Mouse (Mus musculus) bone marrow, adult 2 months (tissue): ENCODE data around the gene Nr2c1. TPM values are rescaled to one million over a fixed set of nuclear protein-coding genes. Genes with fewer than 3 reads are reported as not detected.

Experiments
- H3K27ac ChIP-seq: fragments of 200-500 bp; 2 replicates; pipeline ENCODE4 v1.5.1; 2012; ENCODE audit warnings: low read depth, mild to moderate bottlenecking, control low read depth, inconsistent platforms, low read length; ENCODE audit not compliant: control insufficient read depth, poor library complexity, insufficient read depth
- H3K4me1 ChIP-seq: fragments of 200-500 bp; 2 replicates; pipeline ENCODE4 v1.6.1; 2011; ENCODE audit warnings: low read length; ENCODE audit not compliant: control insufficient read depth, insufficient read depth
- H3K4me3 ChIP-seq: fragments of 200-500 bp; replicated peaks from 2 replicates; pipeline ENCODE3; 2011; ENCODE audit warnings: mild to moderate bottlenecking, low read depth, low read length, control low read depth; ENCODE audit not compliant: control insufficient read depth
- CTCF ChIP-seq: fragments of 200-500 bp; IDR thresholded peaks from 2 replicates; pipeline ENCODE4 v1.5.1; 2011; ENCODE audit warnings: low read length, control low read depth; ENCODE audit not compliant: control insufficient read depth, insufficient read depth
- POLR2A ChIP-seq: fragments of 200-500 bp; IDR thresholded peaks from 2 replicates; pipeline ENCODE4 v1.6.1; 2011; ENCODE audit warnings: low read depth, mild to moderate bottlenecking, control low read depth, low read length, borderline replicate concordance; ENCODE audit not compliant: control insufficient read depth
- WGBS: fragments of 180-500 bp; shearing (Covaris S2); methylation state at CpG from one replicate; pipeline ENCODE4 v1.1.7; 2018; 5-methylcytosine and 5-hydroxymethylcytosine counted together
- polyA plus RNA-seq: library from polyadenylated mRNA; stranded (reverse); fragments of >200 nt; gene quantifications from 2 replicates; pipeline ENCODE4 v1.2.4, GENCODE M21; 2011; ENCODE audit warnings: low replicate concordance; ENCODE audit not compliant: missing spikeins, insufficient read depth, insufficient read length

Nr2c1 gene
- 2.4 and 4.2 TPM in 2 replicates for polyA plus RNA-seq

GRCm38 (mm10) chr10:94147756-94148531 lies at the start of gene Nr2c1:
Nr2c1 (plus strand) TSS chr10:94148023.
- Histone ChIP-seq H3K4me3 (peak within 1 kb of the TSS; percentile 77), H3K27ac (peak within 1 kb of the TSS; percentile 74), H3K4me1 (no peaks in the 10 kb centered on the region)
- TF ChIP-seq POLR2A, result peak; percentile 7; the same call in 1 of the 2 replicates
- TF ChIP-seq CTCF, result peak; percentile 17
- WGBS, result under 1% methylated on average over 62 of the region's 64 CpGs

GRCm38 (mm10) chr10:94098100-94098499 lies 49.7 kb upstream of the Nr2c1 start:
- Histone ChIP-seq H3K4me3 (no peak overlapping the region), H3K4me1 (peaks cover 1% of the 10 kb centered on the region; the same call in 1 of the 2 replicates), H3K27ac (no peak overlapping the region)
- TF ChIP-seq CTCF, result no peak
- no peak for TF ChIP-seq POLR2A
- 39% methylated on average over 3 of the region's 3 CpGs for WGBS

GRCm38 (mm10) chr10:94105498-94105897 lies 42.3 kb upstream of the Nr2c1 start:
- WGBS, result 57% methylated on average over 10 of the region's 10 CpGs
- no peaks in the 10 kb centered on the region for H3K4me1 ChIP-seq
- no peak overlapping the region for H3K4me3 ChIP-seq
- no peak overlapping the region for H3K27ac ChIP-seq
- no peak for TF ChIP-seq POLR2A
- TF ChIP-seq CTCF, result no peak

- H3K27ac ChIP-seq, result no peak overlapping the region
- no peaks in the 10 kb centered on the region for H3K4me1 ChIP-seq
- 7% methylated on average over 4 of the region's 4 CpGs for WGBS
- TF ChIP-seq CTCF (no peak), POLR2A (no peak)
- H3K4me3 ChIP-seq, result no peak overlapping the region
These were observed 40.7 kb upstream of the Nr2c1 start for GRCm38 (mm10) chr10:94107168-94107567.

- no peaks in the 10 kb centered on the region for H3K4me1 ChIP-seq
- no peak overlapping the region for H3K27ac ChIP-seq
- no peak for TF ChIP-seq CTCF
- H3K4me3 ChIP-seq, result no peak overlapping the region
- WGBS, result 75% methylated on average over 7 of the region's 7 CpGs
These were observed 40.2 kb upstream of the Nr2c1 start for GRCm38 (mm10) chr10:94107607-94108006.

- Histone ChIP-seq H3K27ac (no peak overlapping the region), H3K4me3 (no peak overlapping the region), H3K4me1 (no peaks in the 10 kb centered on the region)
- 89% methylated on average over 6 of the region's 6 CpGs for WGBS
- TF ChIP-seq POLR2A, result no peak
- TF ChIP-seq CTCF, result no peak
These were observed 39.0 kb upstream of the Nr2c1 start for GRCm38 (mm10) chr10:94108791-94109190.

GRCm38 (mm10) chr10:94110834-94111754 lies 36.7 kb upstream of the Nr2c1 start:
- H3K4me1 ChIP-seq, result no peaks in the 10 kb centered on the region
- 83% methylated on average over 9 of the region's 9 CpGs for WGBS
- no peak for TF ChIP-seq CTCF
- TF ChIP-seq POLR2A, result no peak

GRCm38 (mm10) chr10:94112207-94112606 lies 35.6 kb upstream of the Nr2c1 start:
- 84% methylated on average over 3 of the region's 3 CpGs for WGBS
- Histone ChIP-seq H3K27ac (no peak overlapping the region), H3K4me1 (no peaks in the 10 kb centered on the region), H3K4me3 (no peak overlapping the region)
- TF ChIP-seq CTCF, result no peak
- TF ChIP-seq POLR2A, result no peak

More at GRCm38 (mm10) chr10:94110834-94111754, 36.7 kb upstream of the Nr2c1 start:
- H3K4me3 ChIP-seq, result no peak overlapping the region
- no peak overlapping the region for H3K27ac ChIP-seq
